30 mouse cellular contexts compared by ENCODE assay signal in the genomic region with DNA sequence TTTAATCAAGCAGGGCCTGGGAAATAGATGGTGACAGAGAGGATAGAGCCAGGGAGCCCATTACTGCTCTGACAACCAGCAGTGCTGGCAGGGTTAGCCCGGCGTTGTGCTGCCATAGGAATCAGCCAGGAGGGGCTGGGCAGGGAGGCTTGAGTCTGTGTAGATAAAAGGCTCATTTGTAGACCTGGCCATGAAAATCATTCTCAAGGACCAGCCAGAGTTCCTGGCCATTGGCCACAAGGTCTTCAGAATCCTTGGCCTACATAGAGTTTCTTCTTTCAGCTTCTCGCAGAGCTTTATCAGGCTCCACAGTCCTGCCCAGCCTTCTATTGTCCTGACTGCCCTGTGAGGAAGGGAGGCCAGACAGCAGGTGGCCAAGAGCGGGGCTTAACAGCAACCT. TPM values are rescaled to one million over a fixed set of nuclear protein-coding genes. Genes with fewer than 3 reads are reported as not detected.
DNase-seq lines count a peak whose midpoint lies in the region; ATAC-seq and TF ChIP-seq lines count a peak whose summit lies in the region.
"Had no signal": no experiment of that assay in that cellular context is flagged by ENCODE, and none has a peak within 500 bp of the region (broad histone marks: within the 10 kb centered on the region; RNA-seq: fewer than 3 reads in every experiment).

No protein-coding gene starts in this region.

- no peaks in the 10 kb centered on the region for H3K27me3 ChIP-seq in kidney, embryonic 14.5 days (ENCODE audit: control insufficient read depth, insufficient read depth, low read length)
- no peaks in the 10 kb centered on the region for H3K27me3 ChIP-seq in testis, adult 2 months (ENCODE audit: control insufficient read depth, insufficient read depth, low read length)
- H3K27me3 ChIP-seq: embryonic facial prominence, embryonic 12.5 days; forebrain, embryonic 13.5 days; stomach, embryonic 15.5 days had no signal

- H3K9ac ChIP-seq in kidney, embryonic 14.5 days (ENCODE audit: low read depth, low read length), result no peak overlapping the region
- H3K9ac ChIP-seq: embryonic facial prominence, embryonic 12.5 days; forebrain, embryonic 13.5 days; liver, postnatal 0 days; stomach, embryonic 15.5 days had no signal

- H3K27ac ChIP-seq in kidney, embryonic 14.5 days (ENCODE audit: low read depth, low read length), result peak overlapping the region; percentile 24; the same call in 1 of the 2 replicates
- peak overlapping the region; percentile 59 for H3K27ac ChIP-seq in testis, adult 2 months (ENCODE audit: control insufficient read depth, insufficient read depth, low read depth, low read length)
- H3K27ac ChIP-seq: embryonic facial prominence, embryonic 12.5 days; forebrain, embryonic 13.5 days; left cerebral cortex, adult 2 months had no signal

- no peak for ATAC-seq in kidney, embryonic 14.5 days (ENCODE audit: low FRiP score, low TSS enrichment)
- ATAC-seq: forebrain, embryonic 13.5 days; hindbrain, embryonic 16.5 days; liver, postnatal 0 days had no signal

- TF ChIP-seq CTCF in testis, adult 2 months (IDR thresholded peaks at IDR 0.05; ENCODE audit: control insufficient read depth, insufficient read depth, insufficient replicate concordance, low read depth, low read length), result no peak

- no peak overlapping the region for H3K4me3 ChIP-seq in kidney, embryonic 14.5 days (ENCODE audit: low read length)
- H3K4me3 ChIP-seq in testis, adult 2 months (ENCODE audit: control insufficient read depth, low read depth, low read length), result no peak overlapping the region
- H3K4me3 ChIP-seq: embryonic facial prominence, embryonic 12.5 days; erythroblast, embryonic 14.5 days; forebrain, embryonic 13.5 days; left cerebral cortex, adult 2 months; stomach, embryonic 15.5 days had no signal

- no peak for DNase-seq in kidney, adult 8-10 months
- DNase-seq in MN1 (ENCODE audit: low spot score), result peak; percentile 62
- peak; percentile 75 for DNase-seq in adrenal gland, postnatal 14 days
- no peak for DNase-seq in liver
- DNase-seq in right cerebral cortex, postnatal 10 days (ENCODE audit: low spot score in 2 of 2), result no peak
- DNase-seq: cerebellum, adult 18-20 months; gastrocnemius, postnatal 10 days; heart, adult 18-20 months; heart, postnatal 36 days; kidney, adult 2 months; kidney, postnatal 4 days; layer of hippocampus, adult 9-11 months; left cerebral cortex, postnatal 4 days; liver, postnatal 0 days; right cerebral cortex, postnatal 14 days had no signal

- H3K36me3 ChIP-seq in kidney, embryonic 14.5 days (ENCODE audit: control insufficient read depth, insufficient read depth, low read length), result no peaks in the 10 kb centered on the region
- no peaks in the 10 kb centered on the region for H3K36me3 ChIP-seq in testis, adult 2 months (ENCODE audit: control insufficient read depth, insufficient read depth, low read length)
- H3K36me3 ChIP-seq: embryonic facial prominence, embryonic 12.5 days; stomach, embryonic 15.5 days had no signal

- WGBS in kidney, embryonic 14.5 days, result 52% methylated on average over 4 of the region's 4 CpGs

- H3K4me2 ChIP-seq in kidney, embryonic 14.5 days (replicated peaks; ENCODE audit: low read depth, low read length), result no peak overlapping the region
- H3K4me2 ChIP-seq: embryonic facial prominence, embryonic 12.5 days; forebrain, embryonic 13.5 days; stomach, embryonic 15.5 days had no signal

- TF ChIP-seq POLR2A in testis, adult 2 months (IDR thresholded peaks at IDR 0.05; ENCODE audit: control insufficient read depth, low read depth, low read length), result 0 out of 2 replicates have a peak, but pooled peaks have one; percentile 21

- peaks cover 23% of the 10 kb centered on the region for H3K4me1 ChIP-seq in kidney, embryonic 14.5 days (ENCODE audit: control insufficient read depth, insufficient read depth, low read length)
- peaks cover 6% of the 10 kb centered on the region for H3K4me1 ChIP-seq in testis, adult 2 months (ENCODE audit: control insufficient read depth, insufficient read depth, low read length)

- H3K9me3 ChIP-seq in kidney, embryonic 14.5 days (ENCODE audit: control insufficient read depth, low read length), result no peaks in the 10 kb centered on the region
- H3K9me3 ChIP-seq: embryonic facial prominence, embryonic 12.5 days; forebrain, embryonic 13.5 days; stomach, embryonic 15.5 days had no signal

RNA-seq across cellular contexts. Expression of gene 1700017B05Rik, which starts 17.0 kb away (rescaled TPM):
- 21.5 and 27.8 TPM in 2 replicates for polyA plus RNA-seq in kidney, embryonic 14.5 days (2014; fragmentation: Nextera tagmentation; extraction: Ambion mirVana)
- 36.2 and 45.6 TPM in 2 replicates for total RNA-seq in adrenal gland, postnatal 14 days (2021)
- polyA plus RNA-seq in testis, adult 2 months (2012; rRNA removed), result 87.2 and 99.0 TPM in 2 replicates

RNA-seq across cellular contexts. Expression of gene Trcg1, which starts 43.1 kb away (rescaled TPM):
- polyA plus RNA-seq in kidney, embryonic 14.5 days (2014; fragmentation: Nextera tagmentation; extraction: Ambion mirVana), result not detected in 2 replicates
- not detected in 2 replicates for total RNA-seq in adrenal gland, postnatal 14 days (2021)
- polyA plus RNA-seq in testis, adult 2 months (2012; rRNA removed), result 0.11 and 0.20 TPM in 2 replicates
- total RNA-seq: adrenal gland, postnatal 4 days; gastrocnemius, postnatal 10 days; heart, adult 18-20 months; heart, postnatal 36 days; left cerebral cortex, adult 2 months; left cerebral cortex, postnatal 4 days; liver, adult 2 months; megakaryocyte-erythroid progenitor cell, adult 5-6 weeks; midbrain, postnatal 0 days had no signal
- polyA plus RNA-seq: cortical plate, adult 2 months; embryonic facial prominence, embryonic 12.5 days; erythroblast, embryonic 14.5 days; forebrain, embryonic 13.5 days; frontal cortex, adult 2 months; heart, embryonic 14.5 days; kidney, adult 2 months; liver, adult 2 months; liver, postnatal 0 days; midbrain, postnatal 0 days had no signal

Comparison
In these comparisons a context has a peak if more than half of its experiments do, and no peak if none do; other contexts are left out.
1. DNase-seq: peak in MN1 (single experiment) and adrenal gland, postnatal 14 days (single experiment); none in kidney, adult 8-10 months (0 of 2), liver (single experiment) and right cerebral cortex, postnatal 10 days (0 of 2).